Mouse (Mus musculus) adrenal gland, postnatal 14 days (tissue): ENCODE results near the gene Pkd1. TPM values are rescaled to one million over a fixed set of nuclear protein-coding genes. Genes with fewer than 3 reads are reported as not detected.

ENCODE experiments used
- DNase-seq: peaks from one replicate; pipeline ENCODE4 v3.0.0; 2021; ENCODE audit warnings: mixed read lengths
- total RNA-seq: library from RNA; stranded (reverse); gene quantifications from 2 replicates; pipeline ENCODE4 v1.2.3, GENCODE M21; 2021

Pkd1 gene
- total RNA-seq, 1 experiment from 2014 or later: 42.2 TPM

GRCm38 (mm10) chr17:24608370-24608769 lies 58.7 kb downstream of the Pkd1 start:
- no peak for DNase-seq

- no peak for DNase-seq
Observed at GRCm38 (mm10) chr17:24608874-24609273, 59.2 kb downstream of the Pkd1 start.

GRCm38 (mm10) chr17:24610711-24611110 lies 61.1 kb downstream of the Pkd1 start:
- no peak for DNase-seq

GRCm38 (mm10) chr17:24617561-24618194 lies 68.0 kb downstream of the Pkd1 start:
- no peak for DNase-seq

- DNase-seq: no peak
Observed at GRCm38 (mm10) chr17:24625472-24625871, 75.8 kb downstream of the Pkd1 start.

GRCm38 (mm10) chr17:24628646-24629045 lies 79.0 kb downstream of the Pkd1 start:
- peak; percentile 83 for DNase-seq

- no peak for DNase-seq
Observed at GRCm38 (mm10) chr17:24630072-24630471, 80.4 kb downstream of the Pkd1 start.

GRCm38 (mm10) chr17:24632167-24632812 lies 82.7 kb downstream of the Pkd1 start, which contains the start of the genes Tsc2 and Nthl1:
Gene Tsc2, minus strand, starts transcription at chr17:24632630.
Gene Nthl1, plus strand, starts transcription at chr17:24632680.
- peak; percentile 91 for DNase-seq

GRCm38 (mm10) chr17:24632813-24633449 lies 83.3 kb downstream of the Pkd1 start:
- DNase-seq: peak; percentile 76

GRCm38 (mm10) chr17:24633831-24634230 lies 84.2 kb downstream of the Pkd1 start:
- no peak for DNase-seq

GRCm38 (mm10) chr17:24635024-24635423 lies 85.4 kb downstream of the Pkd1 start:
- DNase-seq: peak; percentile 33

GRCm38 (mm10) chr17:24635694-24636093 lies 86.1 kb downstream of the Pkd1 start:
- no peak for DNase-seq

GRCm38 (mm10) chr17:24636781-24637481 lies 87.3 kb downstream of the Pkd1 start:
- DNase-seq: no peak

GRCm38 (mm10) chr17:24638214-24638613 lies 88.6 kb downstream of the Pkd1 start:
- peak; percentile 39 for DNase-seq

GRCm38 (mm10) chr17:24638840-24639239 lies 89.2 kb downstream of the Pkd1 start:
- DNase-seq: peak; percentile 20

GRCm38 (mm10) chr17:24639571-24639988 lies 89.9 kb downstream of the Pkd1 start:
- no peak for DNase-seq

- DNase-seq: no peak
Observed at GRCm38 (mm10) chr17:24640119-24640518, 90.5 kb downstream of the Pkd1 start.

GRCm38 (mm10) chr17:24640581-24640980 lies 90.9 kb downstream of the Pkd1 start:
- no peak for DNase-seq

- DNase-seq: no peak
Observed at GRCm38 (mm10) chr17:24641944-24642343, 92.3 kb downstream of the Pkd1 start.

GRCm38 (mm10) chr17:24642791-24643343 lies 93.2 kb downstream of the Pkd1 start:
- no peak for DNase-seq

GRCm38 (mm10) chr17:24644030-24644715 lies 94.5 kb downstream of the Pkd1 start:
- DNase-seq: peak; percentile 26
